Mouse (Mus musculus): ENCODE data around the gene Nol12. TPM values are rescaled to one million over a fixed set of nuclear protein-coding genes. Genes with fewer than 3 reads are reported as not detected.
A peak's percentile ranks its signal among the peaks of the same experiment; 100 is the strongest.

Nol12 gene
- polyA plus RNA-seq (2014; fragmentation: Nextera tagmentation; extraction: Ambion mirVana): 45.9 and 56.7 TPM in 2 replicates

GRCm38 (mm10) chr15:78934784-78935320 is at the start of gene Nol12:
TSS of gene Nol12 (plus strand) at chr15:78934933.
- Histone ChIP-seq H3K36me3 (ENCODE audit: control insufficient read depth, insufficient read depth, low read length) (peaks cover 26% of the 10 kb centered on the region), H3K4me2 (replicated peaks; ENCODE audit: low read depth, low read length) (peak within 1 kb of the TSS; percentile 80), H3K9me3 (ENCODE audit: control insufficient read depth, low read depth, low read length) (no peaks in the 10 kb centered on the region), H3K27ac (ENCODE audit: low read length) (peak within 1 kb of the TSS; percentile 79; the same call in 1 of the 2 replicates), H3K4me1 (ENCODE audit: control insufficient read depth, insufficient read depth, low read length) (peaks cover 10% of the 10 kb centered on the region), H3K27me3 (ENCODE audit: control insufficient read depth, insufficient read depth, low read length) (no peaks in the 10 kb centered on the region), H3K4me3 (ENCODE audit: low read depth, low read length) (peak within 1 kb of the TSS; percentile 70), H3K9ac (replicated peaks; ENCODE audit: low read depth, low read length) (peak within 1 kb of the TSS; percentile 61)
- under 1% methylated on average over 42 of the region's 42 CpGs for WGBS
- ATAC-seq (ENCODE audit: insufficient number of reproducible peaks, insufficient read depth, low FRiP score, low read depth): peak; percentile 74

- Histone ChIP-seq H3K36me3 (ENCODE audit: control insufficient read depth, insufficient read depth, low read length) (peaks cover 58% of the 10 kb centered on the region), H3K4me3 (ENCODE audit: low read depth, low read length) (no peak overlapping the region), H3K9ac (replicated peaks; ENCODE audit: low read depth, low read length) (0 out of 2 replicates have a peak overlapping the region, but pooled peaks have one; percentile 3), H3K27me3 (ENCODE audit: control insufficient read depth, insufficient read depth, low read length) (no peaks in the 10 kb centered on the region), H3K27ac (ENCODE audit: low read length) (peak overlapping the region; percentile 71), H3K4me1 (ENCODE audit: control insufficient read depth, insufficient read depth, low read length) (peaks cover 12% of the 10 kb centered on the region), H3K9me3 (ENCODE audit: control insufficient read depth, low read depth, low read length) (no peaks in the 10 kb centered on the region), H3K4me2 (replicated peaks; ENCODE audit: low read depth, low read length) (0 out of 2 replicates have a peak overlapping the region, but pooled peaks have one; percentile 7)
- 34% methylated on average over 13 of the region's 13 CpGs for WGBS
- ATAC-seq (ENCODE audit: insufficient number of reproducible peaks, insufficient read depth, low FRiP score, low read depth): peak; percentile 60
Observed at GRCm38 (mm10) chr15:78889401-78889853, 45.3 kb upstream of the Nol12 start.

- H3K4me2 ChIP-seq (replicated peaks; ENCODE audit: low read depth, low read length): no peak overlapping the region
- no peaks in the 10 kb centered on the region for H3K9me3 ChIP-seq (ENCODE audit: control insufficient read depth, low read depth, low read length)
- H3K4me1 ChIP-seq (ENCODE audit: control insufficient read depth, insufficient read depth, low read length): peaks cover 29% of the 10 kb centered on the region
- H3K36me3 ChIP-seq (ENCODE audit: control insufficient read depth, insufficient read depth, low read length): peaks cover 32% of the 10 kb centered on the region
- WGBS: 29% methylated on average over 7 of the region's 7 CpGs
- 0 out of 2 replicates have a peak, but pooled peaks have one; percentile 12 for ATAC-seq (ENCODE audit: insufficient number of reproducible peaks, insufficient read depth, low FRiP score, low read depth)
- H3K9ac ChIP-seq (replicated peaks; ENCODE audit: low read depth, low read length): no peak overlapping the region
- no peaks in the 10 kb centered on the region for H3K27me3 ChIP-seq (ENCODE audit: control insufficient read depth, insufficient read depth, low read length)
- H3K27ac ChIP-seq (ENCODE audit: low read length): no peak overlapping the region
- H3K4me3 ChIP-seq (ENCODE audit: low read depth, low read length): no peak overlapping the region
Observed at GRCm38 (mm10) chr15:78892440-78892839, 42.3 kb upstream of the Nol12 start.

GRCm38 (mm10) chr15:78894726-78895125 is 40.0 kb upstream of the Nol12 start:
- WGBS: 70% methylated on average over 13 of the region's 13 CpGs
- Histone ChIP-seq H3K27ac (ENCODE audit: low read length) (peak overlapping the region; percentile 58; the same call in 1 of the 2 replicates), H3K27me3 (ENCODE audit: control insufficient read depth, insufficient read depth, low read length) (no peaks in the 10 kb centered on the region), H3K9me3 (ENCODE audit: control insufficient read depth, low read depth, low read length) (no peaks in the 10 kb centered on the region), H3K4me3 (ENCODE audit: low read depth, low read length) (no peak overlapping the region), H3K4me1 (ENCODE audit: control insufficient read depth, insufficient read depth, low read length) (peaks cover 37% of the 10 kb centered on the region), H3K4me2 (replicated peaks; ENCODE audit: low read depth, low read length) (no peak overlapping the region), H3K9ac (replicated peaks; ENCODE audit: low read depth, low read length) (no peak overlapping the region), H3K36me3 (ENCODE audit: control insufficient read depth, insufficient read depth, low read length) (peaks cover 23% of the 10 kb centered on the region)
- no peak for ATAC-seq (ENCODE audit: insufficient number of reproducible peaks, insufficient read depth, low FRiP score, low read depth)

- H3K9me3 ChIP-seq (ENCODE audit: control insufficient read depth, low read depth, low read length): no peaks in the 10 kb centered on the region
- WGBS: 76% methylated on average over 2 of the region's 2 CpGs
- peaks cover 20% of the 10 kb centered on the region for H3K36me3 ChIP-seq (ENCODE audit: control insufficient read depth, insufficient read depth, low read length)
- ATAC-seq (ENCODE audit: insufficient number of reproducible peaks, insufficient read depth, low FRiP score, low read depth): no peak
- no peak overlapping the region; the same call in 1 of the 2 replicates for H3K27ac ChIP-seq (ENCODE audit: low read length)
- H3K4me1 ChIP-seq (ENCODE audit: control insufficient read depth, insufficient read depth, low read length): peaks cover 40% of the 10 kb centered on the region
- no peaks in the 10 kb centered on the region for H3K27me3 ChIP-seq (ENCODE audit: control insufficient read depth, insufficient read depth, low read length)
- H3K4me3 ChIP-seq (ENCODE audit: low read depth, low read length): no peak overlapping the region
- no peak overlapping the region for H3K4me2 ChIP-seq (replicated peaks; ENCODE audit: low read depth, low read length)
- no peak overlapping the region for H3K9ac ChIP-seq (replicated peaks; ENCODE audit: low read depth, low read length)
Observed at GRCm38 (mm10) chr15:78895741-78896140, 39.0 kb upstream of the Nol12 start.

GRCm38 (mm10) chr15:78896149-78896548 is 38.6 kb upstream of the Nol12 start:
- H3K9me3 ChIP-seq (ENCODE audit: control insufficient read depth, low read depth, low read length): no peaks in the 10 kb centered on the region
- no peak overlapping the region for H3K4me2 ChIP-seq (replicated peaks; ENCODE audit: low read depth, low read length)
- peaks cover 20% of the 10 kb centered on the region for H3K36me3 ChIP-seq (ENCODE audit: control insufficient read depth, insufficient read depth, low read length)
- H3K27ac ChIP-seq (ENCODE audit: low read length): no peak overlapping the region
- H3K4me3 ChIP-seq (ENCODE audit: low read depth, low read length): no peak overlapping the region
- no peak for ATAC-seq (ENCODE audit: insufficient number of reproducible peaks, insufficient read depth, low FRiP score, low read depth)
- WGBS: 72% methylated on average over 3 of the region's 3 CpGs
- H3K27me3 ChIP-seq (ENCODE audit: control insufficient read depth, insufficient read depth, low read length): no peaks in the 10 kb centered on the region
- no peak overlapping the region for H3K9ac ChIP-seq (replicated peaks; ENCODE audit: low read depth, low read length)
- H3K4me1 ChIP-seq (ENCODE audit: control insufficient read depth, insufficient read depth, low read length): peaks cover 44% of the 10 kb centered on the region

GRCm38 (mm10) chr15:78897488-78897887 is 37.2 kb upstream of the Nol12 start:
- no peak overlapping the region for H3K9ac ChIP-seq (replicated peaks; ENCODE audit: low read depth, low read length)
- peaks cover 53% of the 10 kb centered on the region for H3K4me1 ChIP-seq (ENCODE audit: control insufficient read depth, insufficient read depth, low read length)
- WGBS: 84% methylated on average over 4 of the region's 4 CpGs
- ATAC-seq (ENCODE audit: insufficient number of reproducible peaks, insufficient read depth, low FRiP score, low read depth): no peak
- no peak overlapping the region for H3K4me2 ChIP-seq (replicated peaks; ENCODE audit: low read depth, low read length)
- no peaks in the 10 kb centered on the region for H3K9me3 ChIP-seq (ENCODE audit: control insufficient read depth, low read depth, low read length)
- no peak overlapping the region for H3K27ac ChIP-seq (ENCODE audit: low read length)
- H3K36me3 ChIP-seq (ENCODE audit: control insufficient read depth, insufficient read depth, low read length): peaks cover 9% of the 10 kb centered on the region
- no peak overlapping the region for H3K4me3 ChIP-seq (ENCODE audit: low read depth, low read length)
- no peaks in the 10 kb centered on the region for H3K27me3 ChIP-seq (ENCODE audit: control insufficient read depth, insufficient read depth, low read length)

- ATAC-seq (ENCODE audit: insufficient number of reproducible peaks, insufficient read depth, low FRiP score, low read depth): no peak
- H3K4me1 ChIP-seq (ENCODE audit: control insufficient read depth, insufficient read depth, low read length): peaks cover 53% of the 10 kb centered on the region
Observed at GRCm38 (mm10) chr15:78898507-78899001, 36.2 kb upstream of the Nol12 start.

More at GRCm38 (mm10) chr15:78898507-78899001, 36.2 kb upstream of the Nol12 start:
- Histone ChIP-seq H3K9ac (replicated peaks; ENCODE audit: low read depth, low read length) (no peak overlapping the region), H3K4me2 (replicated peaks; ENCODE audit: low read depth, low read length) (peak overlapping the region; percentile 67), H3K9me3 (ENCODE audit: control insufficient read depth, low read depth, low read length) (no peaks in the 10 kb centered on the region), H3K4me3 (ENCODE audit: low read depth, low read length) (peak overlapping the region; percentile 67; the same call in 1 of the 2 replicates), H3K27me3 (ENCODE audit: control insufficient read depth, insufficient read depth, low read length) (no peaks in the 10 kb centered on the region), H3K27ac (ENCODE audit: low read length) (peak overlapping the region; percentile 82; the same call in 1 of the 2 replicates), H3K36me3 (ENCODE audit: control insufficient read depth, insufficient read depth, low read length) (peaks cover 12% of the 10 kb centered on the region)
- 44% methylated on average over 6 of the region's 6 CpGs for WGBS
